Mouse (Mus musculus): Measurements from ENCODE around the gene Creb3l2.
"Not testable (repeated sequence)": the region's sequence is repeated elsewhere in the genome, so short reads cannot be mapped to it uniquely, and the experiment has no call there.

Gene Creb3l2

DNA sequence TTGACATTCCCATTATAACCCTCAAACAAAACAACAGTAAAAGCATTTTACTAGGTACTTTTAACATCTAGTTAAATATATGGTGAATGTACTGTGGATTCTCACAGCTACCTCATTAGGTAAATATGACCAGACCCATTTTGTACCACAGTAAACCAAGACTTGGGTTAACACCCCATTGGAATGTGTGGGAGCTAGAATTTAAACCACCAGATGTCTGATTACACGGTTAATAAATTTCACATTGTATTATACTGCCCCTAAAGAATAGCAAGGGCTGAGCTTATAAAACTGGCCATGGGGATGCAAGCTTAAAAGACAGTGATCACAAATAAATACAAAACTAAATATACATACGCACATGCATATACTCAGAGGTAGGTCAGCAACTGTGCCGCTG lies 34.1 kb downstream of the Creb3l2 start:
- no peak for DNase-seq

DNA sequence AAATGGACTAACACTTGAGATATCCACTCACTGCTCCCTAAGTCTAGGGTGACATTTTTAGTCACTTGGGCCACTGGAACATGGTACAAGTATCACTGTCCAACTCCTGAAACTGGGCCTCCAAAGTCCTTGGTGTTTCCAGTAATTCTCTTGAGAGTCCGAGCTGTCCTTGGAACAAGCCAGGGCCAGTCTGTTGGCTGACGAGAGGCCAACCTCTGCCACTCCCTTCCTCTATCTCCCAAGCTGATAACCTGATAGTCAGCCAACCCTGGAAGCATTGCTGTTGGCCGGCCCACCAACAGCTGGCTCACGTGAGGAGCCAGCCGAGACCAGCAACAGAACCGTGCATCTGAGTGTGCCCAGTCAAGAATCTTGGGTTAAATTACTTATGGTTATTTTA lies 35.0 kb downstream of the Creb3l2 start:
- no peak for DNase-seq

DNA sequence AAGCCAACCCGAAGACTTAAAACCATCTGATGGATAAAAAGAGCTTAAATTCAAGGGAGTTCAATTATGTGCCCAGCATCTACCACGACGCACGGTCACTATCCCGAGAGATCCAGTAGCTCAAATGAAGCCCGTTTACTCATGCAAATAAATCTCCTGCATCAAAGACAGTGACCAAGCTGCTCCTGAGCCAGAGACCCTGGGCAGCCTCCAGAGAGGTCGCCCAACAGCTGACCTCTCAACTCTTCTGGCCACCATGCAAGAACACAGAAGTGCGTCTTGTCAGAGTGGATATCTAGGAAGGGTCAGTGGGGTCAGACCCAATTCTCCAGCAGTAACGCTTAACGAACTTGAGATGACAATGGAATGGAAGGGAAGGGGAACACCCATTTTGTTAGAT lies 35.9 kb downstream of the Creb3l2 start:
- DNase-seq, result no peak

DNA sequence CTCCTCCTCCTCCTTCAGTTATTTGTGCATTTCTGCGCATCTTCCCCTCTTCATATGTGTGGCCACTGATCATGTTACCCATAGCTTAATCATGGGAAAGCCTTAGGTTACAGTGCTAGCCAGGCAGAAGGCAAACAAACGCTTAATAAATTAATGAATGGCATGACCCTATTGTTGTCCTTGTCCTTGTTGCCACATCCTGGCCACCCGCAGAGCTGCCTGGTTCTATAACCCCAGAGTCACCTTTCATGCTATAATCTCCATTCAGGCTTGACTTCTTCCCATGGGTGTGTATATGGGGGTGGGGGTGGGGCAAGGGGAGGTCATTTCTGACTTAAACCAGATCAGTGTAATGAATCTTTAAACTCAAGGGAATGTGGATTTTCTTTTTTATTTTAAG lies 37.6 kb downstream of the Creb3l2 start:
- DNase-seq, result no peak

DNA sequence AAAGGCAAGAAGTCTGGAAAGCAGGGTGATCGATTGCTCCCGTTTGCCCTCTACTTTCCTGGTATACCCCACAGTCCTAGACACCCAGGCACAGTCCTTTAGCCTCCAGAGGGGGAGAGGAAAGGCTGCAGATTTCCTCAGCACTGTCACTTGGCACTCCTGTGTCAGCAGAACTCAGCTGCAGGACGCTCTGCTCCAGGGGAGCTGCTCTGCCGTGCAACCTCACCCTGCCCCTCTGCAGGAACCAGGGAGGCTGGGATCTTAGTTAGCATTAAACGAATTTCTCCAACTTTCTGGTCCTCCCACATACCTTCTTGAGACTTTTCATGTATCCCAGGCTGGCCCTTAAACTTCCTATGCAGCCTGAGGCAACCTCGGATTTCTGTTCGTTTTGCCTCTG lies 40.0 kb downstream of the Creb3l2 start:
- DNase-seq, result no peak

DNA sequence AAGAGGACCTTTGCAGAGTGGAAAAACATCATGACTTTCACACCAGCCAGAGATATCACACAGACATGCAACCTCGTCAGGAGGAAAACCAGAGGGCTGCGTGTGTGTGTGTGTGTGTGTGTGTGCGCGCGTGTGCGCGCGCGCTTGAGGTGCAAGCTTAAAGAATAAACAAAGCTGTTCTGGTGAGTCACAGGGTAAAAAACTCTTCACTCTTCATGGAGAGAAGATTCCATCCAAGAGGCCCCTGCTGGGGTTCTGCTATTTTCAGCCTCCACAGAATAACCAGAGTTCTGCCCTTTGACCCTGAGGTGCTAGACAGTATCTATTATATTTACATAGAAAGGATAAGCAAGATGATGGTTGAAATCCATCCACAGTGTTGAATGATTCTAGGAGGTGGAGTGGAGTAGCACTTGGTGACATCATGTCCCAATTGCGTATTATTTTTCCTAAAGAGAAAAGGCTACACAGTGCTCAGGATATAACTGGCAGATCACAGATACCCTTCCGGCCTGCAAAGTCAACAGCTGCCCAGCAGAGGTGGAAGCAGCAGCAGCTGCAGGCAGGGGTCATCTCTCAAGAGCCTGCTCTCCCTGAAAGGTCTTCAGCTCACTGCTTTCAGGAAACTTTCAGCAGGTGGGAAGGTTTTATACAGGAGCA lies 41.0 kb downstream of the Creb3l2 start:
- peak; percentile 18 for DNase-seq

DNA sequence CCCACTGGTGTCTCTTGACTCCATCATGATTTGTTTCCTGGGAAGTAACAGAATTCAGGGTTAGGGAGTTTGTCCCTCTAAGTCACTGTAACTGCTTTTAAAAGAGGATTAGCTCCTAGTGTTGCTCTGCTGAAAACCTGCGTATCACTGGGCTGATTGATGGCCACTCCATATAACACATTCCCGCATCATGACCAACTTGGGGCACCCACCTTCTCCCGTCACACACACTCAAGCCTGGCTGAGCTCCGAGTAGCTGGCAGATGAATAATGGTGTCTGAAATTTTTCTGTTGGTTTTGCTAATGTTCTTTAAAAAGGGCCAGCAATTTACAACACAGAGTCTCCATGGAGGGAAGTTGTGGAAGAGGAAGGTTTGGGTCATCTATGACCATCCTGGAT lies 41.8 kb downstream of the Creb3l2 start:
- DNase-seq, result no peak

DNA sequence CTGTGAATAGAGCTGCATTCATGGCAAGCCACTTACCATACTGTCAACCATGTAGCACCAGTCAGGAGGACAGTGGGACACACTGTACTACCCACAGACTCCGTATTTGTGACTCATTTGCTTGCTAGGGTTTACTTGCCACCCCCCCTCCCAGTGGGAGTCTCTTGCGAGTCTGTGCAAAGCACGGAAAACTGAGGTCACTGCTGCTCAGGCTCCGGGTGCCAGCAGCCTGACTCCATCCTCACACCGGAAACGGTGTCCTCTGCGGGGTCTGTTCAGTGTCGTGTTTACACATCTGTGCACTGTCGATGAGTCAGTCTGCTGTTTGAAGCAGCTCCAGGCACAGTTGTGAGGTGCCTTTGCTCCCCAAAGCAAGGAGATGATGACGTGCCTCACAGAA lies 43.0 kb downstream of the Creb3l2 start:
- DNase-seq, result no peak

DNA sequence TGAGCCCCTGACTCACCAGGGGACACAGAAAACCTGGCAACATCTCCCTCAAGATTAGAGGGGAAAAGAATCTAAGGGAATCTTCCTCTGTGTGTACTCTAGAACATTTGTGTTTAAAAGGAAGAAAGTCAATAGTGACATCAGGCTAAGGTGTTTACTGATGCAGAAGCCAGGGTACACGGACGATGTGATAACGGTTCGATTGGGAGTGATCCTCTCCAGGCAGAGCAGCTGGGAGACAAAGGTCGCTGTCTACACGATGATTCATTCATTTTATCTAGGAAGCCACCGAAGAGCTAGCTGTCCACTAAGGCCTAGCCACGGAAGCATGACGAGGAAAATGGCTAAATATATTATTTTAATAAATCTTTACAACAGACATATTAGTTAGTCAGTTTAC lies 44.0 kb downstream of the Creb3l2 start:
- DNase-seq, result no peak

DNA sequence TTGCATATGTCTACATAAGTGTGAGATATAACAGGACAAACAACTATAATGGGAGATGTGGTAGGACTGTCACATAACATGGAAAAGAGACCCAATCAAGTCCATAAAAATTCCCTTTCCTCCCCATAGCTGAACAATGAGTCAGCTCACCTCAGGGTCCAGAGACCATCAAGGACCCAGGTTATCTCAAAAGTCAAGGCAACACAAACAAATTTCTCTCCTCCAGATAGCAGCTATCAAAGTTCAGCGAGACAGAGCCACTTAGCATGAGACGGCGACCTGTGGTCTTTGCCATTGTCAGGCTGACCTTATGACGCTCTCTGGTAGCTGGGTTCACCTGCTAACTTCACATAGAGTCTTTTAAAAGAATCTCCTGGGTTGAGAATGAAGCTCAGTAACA lies 44.7 kb downstream of the Creb3l2 start:
- no peak for DNase-seq

DNA sequence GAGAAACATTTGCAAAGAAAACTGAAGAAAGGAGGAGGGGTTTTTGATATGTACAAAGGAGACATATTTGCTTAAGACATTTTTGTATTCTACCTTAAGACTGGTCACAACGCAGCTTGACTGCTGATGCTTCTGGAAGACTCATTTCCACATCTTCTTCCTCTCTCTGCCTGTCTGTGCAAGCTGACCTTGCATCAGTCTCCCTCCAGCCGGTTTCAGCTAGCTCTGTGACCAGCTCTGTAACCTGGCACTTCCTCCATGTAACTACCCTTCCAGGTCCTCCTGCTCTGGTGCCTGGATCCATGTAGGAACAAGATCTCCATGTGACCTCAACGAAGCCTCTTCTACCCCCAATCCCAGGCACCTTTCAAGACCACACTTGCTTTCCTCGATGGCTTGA lies 45.8 kb downstream of the Creb3l2 start:
- DNase-seq, result no peak

DNA sequence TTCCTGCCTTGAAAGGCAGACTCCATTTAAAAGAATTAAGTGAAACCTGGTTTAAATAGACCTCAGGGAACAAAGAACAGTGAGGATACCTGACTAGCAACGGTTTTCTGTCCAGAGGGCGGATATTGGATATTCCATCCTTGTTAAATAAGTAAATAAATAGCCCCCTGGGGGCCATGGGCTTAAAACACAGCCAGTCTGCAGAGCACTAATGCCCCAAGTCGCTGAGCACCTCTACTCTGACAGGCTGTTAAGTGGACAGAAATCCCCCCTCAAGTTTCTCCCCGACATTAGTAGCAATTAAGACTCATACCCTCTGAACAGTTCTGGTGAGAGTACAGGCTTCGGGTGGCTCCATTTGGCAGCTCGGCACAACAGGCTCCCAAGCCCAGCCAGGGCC lies 48.7 kb downstream of the Creb3l2 start:
- DNase-seq, result no peak

DNA sequence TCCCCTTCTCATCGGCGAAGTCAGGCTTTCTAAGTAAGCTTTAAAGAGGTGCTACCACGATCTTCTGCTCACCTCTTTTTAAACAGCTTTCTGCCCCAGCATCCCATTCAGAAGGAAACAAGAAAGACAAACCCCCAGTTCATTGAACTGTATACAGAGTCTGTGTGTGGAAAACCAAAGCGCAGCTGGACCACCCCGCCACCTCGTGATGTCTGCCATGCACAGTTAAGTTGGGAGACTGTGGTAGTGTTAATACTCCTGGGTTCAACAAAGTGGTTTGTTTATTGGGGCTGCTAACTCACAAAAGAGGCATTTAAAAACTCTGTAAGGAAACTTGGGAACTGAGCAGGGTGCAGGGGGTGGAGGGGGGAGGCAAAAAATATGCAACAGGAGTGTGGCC lies 49.7 kb downstream of the Creb3l2 start:
- no peak for DNase-seq

DNA sequence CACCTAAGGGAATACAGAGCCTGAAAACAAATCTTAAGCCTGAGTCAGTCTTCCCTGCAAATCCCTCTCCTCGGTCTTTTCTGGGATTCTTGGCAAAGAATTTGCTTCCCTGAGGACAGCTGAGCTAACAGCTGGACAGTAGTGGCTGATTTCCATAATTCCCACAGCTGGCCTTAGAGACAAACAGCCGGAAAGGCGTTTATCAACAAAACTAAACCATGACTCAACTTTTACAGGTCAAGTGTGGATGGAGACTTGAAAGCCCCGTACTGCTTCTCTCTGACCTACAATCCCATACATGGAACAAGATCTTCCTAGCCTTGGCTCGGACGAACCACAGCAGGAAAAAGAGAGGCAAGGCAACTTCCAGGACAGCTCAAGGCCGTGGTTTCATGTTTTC lies 50.6 kb downstream of the Creb3l2 start:
- DNase-seq, result no peak

DNA sequence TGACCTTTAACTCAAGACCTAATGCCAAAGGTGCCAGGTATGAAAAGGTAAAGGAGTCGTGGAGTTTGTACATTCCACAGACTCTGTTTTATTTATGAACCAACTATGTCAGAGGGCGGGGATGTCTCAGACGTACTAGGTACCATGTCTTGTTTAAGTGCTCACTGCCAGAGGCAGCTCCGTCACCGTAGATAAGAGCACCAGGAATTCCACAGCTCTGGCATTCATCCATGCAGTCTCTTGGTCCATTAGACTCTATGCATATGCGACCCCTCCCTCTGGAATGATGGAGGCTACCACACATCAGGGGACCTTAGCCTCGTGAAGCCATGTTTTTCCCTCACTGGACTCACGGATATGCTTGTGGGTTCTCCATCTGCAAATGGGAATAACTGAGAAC lies 53.0 kb downstream of the Creb3l2 start:
- DNase-seq, result no peak

DNA sequence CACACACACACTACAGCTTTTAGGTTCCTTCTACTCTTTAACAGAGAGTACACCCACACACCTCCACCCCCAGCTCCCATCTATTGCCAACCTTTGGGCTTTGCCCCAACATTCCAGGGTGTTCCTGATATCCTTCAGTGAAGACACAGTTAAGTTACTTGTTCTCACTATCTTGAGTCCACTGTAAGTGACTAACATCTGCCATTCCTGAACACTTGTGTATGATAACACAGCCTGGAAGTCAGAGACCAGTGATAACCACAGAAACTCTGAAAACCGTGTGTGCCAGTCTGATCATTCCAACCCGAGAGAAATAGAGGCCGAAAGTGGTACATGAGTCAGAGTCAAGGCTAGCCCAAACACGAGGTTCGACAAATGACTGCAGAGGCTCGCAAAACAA lies 53.4 kb downstream of the Creb3l2 start:
- no peak for DNase-seq

DNA sequence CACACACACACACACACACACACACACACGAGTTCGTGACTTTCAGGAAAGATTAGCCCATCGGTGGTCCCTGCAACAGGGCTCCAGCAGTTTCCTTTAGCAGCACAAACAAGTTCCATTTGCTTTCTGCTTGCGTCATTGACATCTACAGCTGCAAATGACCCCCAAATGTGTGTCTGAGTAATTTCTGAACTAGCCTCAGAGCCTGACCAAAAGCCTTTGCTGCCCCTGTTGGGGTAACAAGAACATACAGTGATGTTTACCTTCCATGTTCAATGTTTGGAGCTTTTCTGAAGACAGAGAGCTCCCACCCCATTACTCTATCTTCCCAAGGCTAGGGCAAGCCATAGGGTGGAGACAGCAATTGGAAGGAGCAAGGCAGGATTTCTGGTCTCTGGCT lies 54.7 kb downstream of the Creb3l2 start:
- DNase-seq, result no peak

DNA sequence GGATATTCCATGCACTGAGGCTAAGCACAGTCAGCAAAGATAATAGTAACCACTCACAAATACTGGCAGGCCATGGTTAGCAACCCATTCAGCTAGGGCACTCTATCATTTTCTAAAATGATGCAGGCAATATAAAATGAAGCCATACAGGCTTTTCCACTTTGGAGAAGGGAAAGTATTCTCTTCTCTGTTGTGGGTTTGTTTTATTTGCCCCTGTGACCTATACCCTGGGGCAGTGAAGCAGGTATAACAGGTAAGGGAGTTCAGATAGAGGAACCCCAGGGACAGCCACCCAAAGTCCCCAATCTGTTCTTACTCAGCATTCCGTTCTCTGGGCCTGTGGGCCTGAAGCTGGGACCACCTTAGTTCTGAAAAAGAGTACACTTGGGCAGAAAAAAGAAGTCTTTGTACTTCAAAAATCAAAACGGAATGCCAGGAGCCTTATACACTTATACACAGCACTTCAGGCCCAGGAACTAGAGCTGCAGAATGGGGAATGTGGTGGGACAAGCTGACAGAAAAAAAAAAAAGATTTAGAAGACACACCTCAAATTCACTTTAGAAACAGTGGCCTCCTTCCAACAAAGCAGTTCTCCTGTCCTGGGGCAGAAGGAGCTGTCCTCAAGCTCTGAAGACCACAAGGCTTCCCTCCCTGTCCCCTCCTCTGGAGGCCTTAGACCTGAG lies 56.2 kb downstream of the Creb3l2 start:
- no peak for DNase-seq

DNA sequence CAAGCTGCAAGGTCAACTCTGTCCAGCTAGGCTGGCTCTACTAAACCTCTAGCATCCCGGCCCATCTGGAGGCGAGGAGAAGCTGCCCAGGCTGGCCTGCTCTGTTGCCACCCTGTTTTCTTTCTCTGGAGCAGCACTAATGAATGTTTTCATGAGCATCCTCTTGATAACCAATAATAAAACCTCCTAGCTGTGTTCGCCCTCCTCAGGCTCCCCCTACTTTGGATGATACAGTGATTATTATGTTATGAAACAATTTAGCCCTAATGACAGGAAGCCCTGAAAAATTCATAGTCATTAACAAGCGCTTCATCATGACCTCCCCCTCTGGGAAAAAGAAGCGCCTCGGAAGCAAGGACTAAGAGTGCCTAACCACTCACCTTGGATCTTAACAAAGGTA lies 59.2 kb downstream of the Creb3l2 start:
- no peak for DNase-seq

DNA sequence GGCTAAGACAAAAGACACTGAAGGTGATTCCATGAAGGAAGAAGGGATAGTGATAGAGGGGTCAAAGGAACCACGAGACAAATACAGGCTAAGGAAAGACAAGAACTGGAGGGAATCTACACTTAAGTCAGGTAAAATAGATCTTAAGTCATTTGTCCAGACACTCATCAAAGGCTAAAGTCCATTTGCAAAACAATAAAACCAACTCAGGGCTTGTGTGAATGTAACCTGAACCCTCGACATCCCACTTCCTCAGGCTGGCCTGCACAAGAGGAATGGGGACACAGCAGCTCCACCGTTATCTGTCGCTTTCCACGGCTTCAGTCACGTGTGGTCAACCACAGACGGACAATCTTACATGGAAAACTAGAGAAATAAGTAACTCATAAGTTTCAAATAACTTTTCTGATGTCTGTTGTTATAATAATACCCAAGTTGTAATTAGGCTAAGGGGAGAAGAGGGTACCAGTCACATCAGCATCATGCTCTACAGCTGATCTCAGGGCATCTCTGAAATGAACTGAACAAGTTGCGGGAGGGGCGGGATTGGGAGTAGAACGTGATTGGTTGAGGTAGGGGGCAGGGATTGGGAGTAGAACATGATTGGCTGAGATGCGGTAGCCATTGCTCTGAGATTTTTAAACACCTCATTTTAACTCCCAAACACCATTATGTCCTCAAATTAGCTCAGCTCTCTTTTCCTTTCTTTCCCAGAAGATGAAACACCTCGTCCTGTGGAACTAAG lies 63.9 kb downstream of the Creb3l2 start:
- DNase-seq, result no peak

DNA sequence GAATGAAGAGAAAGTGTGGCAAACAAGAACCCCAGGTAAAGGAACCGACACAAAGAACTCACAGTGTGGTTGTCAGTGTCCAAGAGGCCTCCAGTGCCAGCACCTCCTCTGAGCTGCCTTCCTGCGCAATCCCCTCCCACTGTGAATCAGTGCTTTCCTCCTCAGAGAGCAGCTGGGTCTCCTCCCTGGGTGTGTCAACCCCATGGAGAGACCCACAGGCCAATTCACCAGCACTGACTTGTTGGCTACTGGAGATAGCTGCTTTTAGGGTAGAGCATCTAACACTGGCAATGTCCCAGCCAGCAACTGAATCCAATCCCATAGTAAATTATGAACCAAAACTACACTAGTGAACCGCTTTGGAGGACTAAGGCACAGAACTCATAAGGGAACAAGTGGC lies 64.6 kb downstream of the Creb3l2 start:
- DNase-seq, result not testable (repeated sequence)

DNA sequence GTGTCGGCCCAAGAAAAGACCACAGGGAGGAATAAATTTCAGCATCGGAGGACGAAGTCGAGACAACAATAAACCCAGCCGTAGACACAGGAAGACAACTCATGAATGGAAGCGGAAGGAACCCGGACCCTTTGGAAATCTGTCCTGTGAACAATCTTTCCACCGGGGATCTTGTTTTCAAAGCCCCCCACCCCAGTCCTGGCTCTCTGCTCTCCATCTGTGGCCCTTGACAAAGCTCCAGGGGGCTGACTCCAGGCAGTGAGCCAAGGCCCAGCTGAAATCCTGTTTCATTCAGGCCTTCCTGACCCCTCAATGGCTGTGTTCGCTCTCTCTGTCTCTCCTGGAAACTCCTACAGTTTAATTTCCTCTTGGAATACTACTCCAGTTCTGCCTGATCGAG lies 66.5 kb downstream of the Creb3l2 start:
- no peak for DNase-seq

DNA sequence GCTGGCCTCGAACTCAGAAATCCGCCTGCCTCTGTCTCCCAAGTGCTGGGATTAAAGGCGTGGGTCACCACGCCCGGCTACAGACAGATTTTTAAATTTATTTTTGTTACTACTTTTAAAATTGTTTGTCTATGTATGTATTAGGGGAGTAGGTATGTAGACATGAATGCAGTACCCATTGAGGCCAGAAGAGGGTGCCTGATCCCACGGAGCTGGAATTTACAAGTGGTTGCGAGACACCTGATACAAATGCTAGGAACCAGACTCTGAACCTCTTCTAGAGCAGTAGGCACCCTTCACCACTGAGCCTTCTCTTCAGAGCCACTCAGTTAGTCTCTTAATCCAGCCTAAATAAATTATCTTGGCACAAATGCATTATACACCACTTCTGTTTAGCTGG lies 70.6 kb downstream of the Creb3l2 start:
- peak; percentile 71 for DNase-seq

DNA sequence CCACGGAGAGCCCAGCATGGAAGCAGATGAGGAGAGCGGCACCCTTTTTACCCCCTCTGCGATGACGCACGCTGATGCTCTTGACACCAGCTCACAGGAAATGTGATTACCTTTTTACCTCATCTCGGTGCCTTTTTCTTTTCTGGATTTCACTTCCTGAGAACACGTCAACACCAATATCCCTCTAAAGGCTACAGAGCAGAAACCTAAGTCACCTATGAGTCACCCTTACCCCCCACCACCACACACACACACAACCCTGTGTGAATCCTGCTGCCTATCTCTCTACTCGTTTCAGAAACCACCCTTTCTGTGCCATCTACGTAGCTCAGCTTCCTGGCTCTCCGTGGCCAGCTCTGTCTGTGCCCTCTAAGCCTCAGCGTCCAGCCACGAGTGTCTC lies 71.4 kb downstream of the Creb3l2 start:
- DNase-seq, result no peak

Measured in thymus, postnatal 4 days (tissue).